Mouse (Mus musculus): Measurements from ENCODE around the gene Tmem54. TPM values are rescaled to one million over a fixed set of nuclear protein-coding genes. Genes with fewer than 3 reads are reported as not detected.

Tmem54 gene
- polyA plus RNA-seq, 1 experiment, result 0.18 TPM

GRCm38 (mm10) chr4:129144401-129145367, 39.3 kb downstream of the Tmem54 start:
- H3K27me3 ChIP-seq (ENCODE audit: control insufficient read depth, insufficient read depth, insufficient read length), result no peaks in the 10 kb centered on the region
- TF ChIP-seq MYOD1 (IDR thresholded peaks at IDR 0.05; ENCODE audit: control insufficient read depth, insufficient read length, low read depth) (no peak), MYOG (IDR thresholded peaks at IDR 0.05; ENCODE audit: control insufficient read depth, extremely low read depth, insufficient read length) (no peak)
- no peak overlapping the region for H3ac ChIP-seq (ENCODE audit: control insufficient read depth, insufficient read length, low read depth)
- H3K4me3 ChIP-seq (ENCODE audit: insufficient read depth, poor library complexity, severe bottlenecking), result no peak overlapping the region
- H3K79me3 ChIP-seq (ENCODE audit: low read depth), result no peaks in the 10 kb centered on the region
- H3K79me2 ChIP-seq (ENCODE audit: control insufficient read depth, insufficient read depth), result no peaks in the 10 kb centered on the region
- H3K36me3 ChIP-seq (ENCODE audit: control insufficient read depth, insufficient read depth), result peaks cover 7% of the 10 kb centered on the region

GRCm38 (mm10) chr4:129145411-129145810, 40.1 kb downstream of the Tmem54 start:
- Histone ChIP-seq H3K27me3 (ENCODE audit: control insufficient read depth, insufficient read depth, insufficient read length) (no peaks in the 10 kb centered on the region), H3ac (ENCODE audit: control insufficient read depth, insufficient read length, low read depth) (no peak overlapping the region), H3K4me3 (ENCODE audit: insufficient read depth, poor library complexity, severe bottlenecking) (no peak overlapping the region), H3K79me2 (ENCODE audit: control insufficient read depth, insufficient read depth) (no peaks in the 10 kb centered on the region), H3K36me3 (ENCODE audit: control insufficient read depth, insufficient read depth) (peaks cover 13% of the 10 kb centered on the region), H3K79me3 (ENCODE audit: low read depth) (no peaks in the 10 kb centered on the region)
- no peak for TF ChIP-seq CEBPB (IDR thresholded peaks at IDR 0.05; ENCODE audit: low read depth)
- no peak for TF ChIP-seq FOSL1 (IDR thresholded peaks at IDR 0.05; ENCODE audit: insufficient read depth, low read length, poor library complexity, severe bottlenecking)
- TF ChIP-seq MYOD1 (IDR thresholded peaks at IDR 0.05; ENCODE audit: control insufficient read depth, insufficient read length, low read depth), result no peak
- TF ChIP-seq USF1 (IDR thresholded peaks at IDR 0.05; ENCODE audit: low read depth), result no peak
- no peak for TF ChIP-seq MAX (IDR thresholded peaks at IDR 0.05)
- no peak for TF ChIP-seq MYOG (IDR thresholded peaks at IDR 0.05; ENCODE audit: control insufficient read depth, extremely low read depth, insufficient read length)
- no peak for TF ChIP-seq CTCF (IDR thresholded peaks at IDR 0.05; ENCODE audit: control insufficient read depth, insufficient read depth, insufficient read length)

- Histone ChIP-seq H3K36me3 (ENCODE audit: control insufficient read depth, insufficient read depth) (peaks cover 16% of the 10 kb centered on the region), H3K79me3 (ENCODE audit: low read depth) (no peaks in the 10 kb centered on the region), H3ac (ENCODE audit: control insufficient read depth, insufficient read length, low read depth) (no peak overlapping the region), H3K4me3 (ENCODE audit: insufficient read depth, poor library complexity, severe bottlenecking) (no peak overlapping the region), H3K79me2 (ENCODE audit: control insufficient read depth, insufficient read depth) (no peaks in the 10 kb centered on the region), H3K27me3 (ENCODE audit: control insufficient read depth, insufficient read depth, insufficient read length) (no peaks in the 10 kb centered on the region)
- no peak for TF ChIP-seq MYOD1 (IDR thresholded peaks at IDR 0.05; ENCODE audit: control insufficient read depth, insufficient read length, low read depth)
- no peak for TF ChIP-seq FOSL1 (IDR thresholded peaks at IDR 0.05; ENCODE audit: insufficient read depth, low read length, poor library complexity, severe bottlenecking)
- TF ChIP-seq MYOG (IDR thresholded peaks at IDR 0.05; ENCODE audit: control insufficient read depth, extremely low read depth, insufficient read length), result no peak
- no peak for TF ChIP-seq CTCF (IDR thresholded peaks at IDR 0.05; ENCODE audit: control insufficient read depth, insufficient read depth, insufficient read length)
- no peak for TF ChIP-seq MAX (IDR thresholded peaks at IDR 0.05)
- TF ChIP-seq CEBPB (IDR thresholded peaks at IDR 0.05; ENCODE audit: low read depth), result no peak
- TF ChIP-seq USF1 (IDR thresholded peaks at IDR 0.05; ENCODE audit: low read depth), result no peak
Measured at GRCm38 (mm10) chr4:129145943-129146342, 40.6 kb downstream of the Tmem54 start.

GRCm38 (mm10) chr4:129146392-129146791, 41.0 kb downstream of the Tmem54 start:
- no peaks in the 10 kb centered on the region for H3K79me2 ChIP-seq (ENCODE audit: control insufficient read depth, insufficient read depth)
- H3K36me3 ChIP-seq (ENCODE audit: control insufficient read depth, insufficient read depth), result peaks cover 16% of the 10 kb centered on the region
- no peaks in the 10 kb centered on the region for H3K27me3 ChIP-seq (ENCODE audit: control insufficient read depth, insufficient read depth, insufficient read length)
- no peak overlapping the region for H3ac ChIP-seq (ENCODE audit: control insufficient read depth, insufficient read length, low read depth)
- no peak overlapping the region for H3K4me3 ChIP-seq (ENCODE audit: insufficient read depth, poor library complexity, severe bottlenecking)
- no peak for TF ChIP-seq FOSL1 (IDR thresholded peaks at IDR 0.05; ENCODE audit: insufficient read depth, low read length, poor library complexity, severe bottlenecking)
- TF ChIP-seq CTCF (IDR thresholded peaks at IDR 0.05; ENCODE audit: control insufficient read depth, insufficient read depth, insufficient read length), result no peak
- TF ChIP-seq MYOD1 (IDR thresholded peaks at IDR 0.05; ENCODE audit: control insufficient read depth, insufficient read length, low read depth), result no peak
- no peaks in the 10 kb centered on the region for H3K79me3 ChIP-seq (ENCODE audit: low read depth)

GRCm38 (mm10) chr4:129147552-129148103, 42.3 kb downstream of the Tmem54 start:
- H3K79me2 ChIP-seq (ENCODE audit: control insufficient read depth, insufficient read depth), result no peaks in the 10 kb centered on the region
- no peak for TF ChIP-seq USF1 (IDR thresholded peaks at IDR 0.05; ENCODE audit: low read depth)
- TF ChIP-seq MAX (IDR thresholded peaks at IDR 0.05), result no peak
- TF ChIP-seq CEBPB (IDR thresholded peaks at IDR 0.05; ENCODE audit: low read depth), result no peak
- no peak for TF ChIP-seq FOSL1 (IDR thresholded peaks at IDR 0.05; ENCODE audit: insufficient read depth, low read length, poor library complexity, severe bottlenecking)
- no peak for TF ChIP-seq MYOD1 (IDR thresholded peaks at IDR 0.05; ENCODE audit: control insufficient read depth, insufficient read length, low read depth)
- no peak for TF ChIP-seq CTCF (IDR thresholded peaks at IDR 0.05; ENCODE audit: control insufficient read depth, insufficient read depth, insufficient read length)
- no peak for TF ChIP-seq MYOG (IDR thresholded peaks at IDR 0.05; ENCODE audit: control insufficient read depth, extremely low read depth, insufficient read length)
- no peak overlapping the region for H3ac ChIP-seq (ENCODE audit: control insufficient read depth, insufficient read length, low read depth)
- no peaks in the 10 kb centered on the region for H3K79me3 ChIP-seq (ENCODE audit: low read depth)
- no peak overlapping the region for H3K4me3 ChIP-seq (ENCODE audit: insufficient read depth, poor library complexity, severe bottlenecking)
- no peaks in the 10 kb centered on the region for H3K27me3 ChIP-seq (ENCODE audit: control insufficient read depth, insufficient read depth, insufficient read length)
- H3K36me3 ChIP-seq (ENCODE audit: control insufficient read depth, insufficient read depth), result peaks cover 17% of the 10 kb centered on the region
